Mouse (Mus musculus) C2C12 (cell line): Measurements from ENCODE around the gene Eif2b1.

Experiments used
- CEBPB ChIP-seq: IDR thresholded peaks from one replicate; pipeline ENCODE4 v1.6.1; 2011; ENCODE audit warnings: low read depth, mild to moderate bottlenecking, control low read depth, moderate library complexity
- CTCF ChIP-seq: IDR thresholded peaks from one replicate; pipeline ENCODE4 v1.5.1; 2011; ENCODE audit not compliant: control insufficient read depth, insufficient read depth, insufficient read length
- MYOD1 ChIP-seq: IDR thresholded peaks from one replicate; pipeline ENCODE4 v1.6.1; 2011; ENCODE audit warnings: low read depth; ENCODE audit not compliant: control insufficient read depth, insufficient read length
- USF1 ChIP-seq: IDR thresholded peaks from one replicate; pipeline ENCODE4 v1.6.1; 2011; ENCODE audit warnings: low read depth, mild to moderate bottlenecking, control low read depth, moderate library complexity

DNA sequence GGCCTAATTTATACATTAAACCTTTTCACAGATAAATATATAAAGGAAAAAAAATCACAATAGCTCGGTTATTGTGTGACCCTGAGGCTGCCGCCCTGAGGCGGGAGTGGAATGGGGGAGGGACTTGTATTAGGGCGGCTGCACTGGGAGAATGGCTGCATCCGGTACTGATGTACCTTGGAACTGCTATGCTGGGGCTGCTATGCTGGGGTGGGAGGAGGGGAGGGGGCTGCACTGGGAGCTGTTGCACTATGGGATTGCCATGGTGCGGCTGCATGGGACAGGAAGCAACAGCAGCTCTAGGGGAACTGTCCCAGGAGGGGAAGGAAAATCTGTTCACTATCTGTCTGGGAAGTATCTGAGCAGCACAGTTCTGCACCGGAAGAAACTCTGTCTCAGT, 46.5 kb downstream of the Eif2b1 start:
- TF ChIP-seq USF1 (no peak), CTCF (no peak), CEBPB (no peak), MYOD1 (no peak)
